Mouse (Mus musculus): ENCODE data around the gene Elk4. TPM values are rescaled to one million over a fixed set of nuclear protein-coding genes. Genes with fewer than 3 reads are reported as not detected.
A peak's percentile ranks its signal among the peaks of the same experiment; 100 is the strongest.

Elk4 gene
- polyA plus RNA-seq, 1 experiment from 2014 or later, result 13.1 TPM

- no peak overlapping the region for H3K4me3 ChIP-seq
- no peak overlapping the region for H3K4me2 ChIP-seq
- no peaks in the 10 kb centered on the region for H3K4me1 ChIP-seq
- no peak overlapping the region for H3K9ac ChIP-seq
- no peak for ATAC-seq (replicated peaks)
- H3K27me3 ChIP-seq (replicated peaks), result no peaks in the 10 kb centered on the region
- H3K9me3 ChIP-seq, result no peaks in the 10 kb centered on the region
- no peak overlapping the region for H3K27ac ChIP-seq
- WGBS, result 94% methylated on average over 9 of the region's 9 CpGs
- H3K36me3 ChIP-seq (replicated peaks), result no peaks in the 10 kb centered on the region
Measured at GRCm38 (mm10) chr1:131990083-131990760, 17.2 kb upstream of the Elk4 start.

DNA sequence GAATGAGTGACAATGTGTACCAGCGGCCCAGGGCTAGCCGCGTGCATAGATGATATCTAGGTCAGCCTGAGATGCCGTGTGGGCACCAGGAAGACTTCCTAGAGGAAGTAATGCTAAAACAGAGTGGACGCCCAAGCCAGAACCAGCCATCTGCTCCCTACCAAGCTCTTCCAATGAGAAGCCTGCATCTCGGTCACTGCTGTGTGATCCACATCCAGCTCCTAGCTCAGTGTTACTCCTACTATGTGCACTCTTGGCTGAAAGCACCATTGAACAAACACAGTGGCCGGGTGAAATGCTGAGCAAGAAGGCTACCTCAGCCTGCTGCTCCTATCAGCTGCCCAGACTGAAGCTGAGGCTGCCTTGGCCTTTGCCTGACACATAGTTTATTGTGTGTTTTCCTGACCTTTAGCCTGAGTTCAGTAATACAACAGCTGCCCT, 14.8 kb upstream of the Elk4 start:
- Histone ChIP-seq H3K27me3 (replicated peaks) (no peaks in the 10 kb centered on the region), H3K9me3 (no peaks in the 10 kb centered on the region), H3K4me1 (no peaks in the 10 kb centered on the region), H3K9ac (no peak overlapping the region), H3K4me3 (no peak overlapping the region), H3K36me3 (replicated peaks) (no peaks in the 10 kb centered on the region), H3K4me2 (no peak overlapping the region), H3K27ac (no peak overlapping the region)
- WGBS, result 89% methylated on average over 7 of the region's 7 CpGs
- ATAC-seq (replicated peaks), result no peak

DNA sequence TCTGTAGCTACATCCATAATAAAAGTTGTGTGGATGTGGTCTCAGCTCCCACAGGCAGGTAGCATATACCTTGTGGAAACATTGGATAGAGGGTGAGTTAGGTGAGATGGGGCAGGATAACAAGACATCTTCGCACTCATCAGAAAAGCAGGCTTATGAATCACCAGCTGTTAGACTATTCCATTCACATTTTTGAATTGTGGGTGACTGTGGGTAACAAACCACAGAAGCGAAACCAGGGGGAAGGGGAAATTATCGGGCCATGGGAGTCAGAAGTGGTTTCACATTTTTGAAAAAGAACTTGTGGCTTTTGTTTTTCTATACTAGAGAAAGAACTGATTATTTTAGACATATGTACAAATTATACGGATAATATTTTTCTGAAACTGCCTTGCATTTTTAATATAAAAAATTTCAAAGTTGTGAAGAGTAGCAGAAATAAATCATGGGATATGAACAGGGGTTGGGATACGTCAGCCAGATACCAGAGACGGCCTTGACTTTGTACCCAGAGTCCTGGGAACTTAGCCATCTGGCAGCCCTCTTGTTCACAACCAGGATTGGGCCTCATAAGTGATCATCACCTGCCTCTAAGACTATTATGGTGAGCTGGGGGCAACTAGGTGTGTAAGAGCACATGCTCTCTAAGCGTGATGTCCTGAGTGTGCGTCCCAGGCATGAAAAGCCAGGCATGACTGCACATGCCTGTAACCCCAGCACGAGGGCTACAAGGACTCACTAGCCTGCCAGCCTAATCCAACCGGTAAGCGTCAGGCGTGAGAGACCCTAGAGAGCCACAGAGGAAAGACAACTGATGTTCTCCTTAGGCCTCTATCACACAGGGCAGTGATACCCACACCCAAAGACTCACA, 14.0 kb upstream of the Elk4 start:
- Histone ChIP-seq H3K36me3 (replicated peaks) (no peaks in the 10 kb centered on the region), H3K4me3 (no peak overlapping the region), H3K27me3 (replicated peaks) (no peaks in the 10 kb centered on the region), H3K4me1 (no peaks in the 10 kb centered on the region), H3K4me2 (no peak overlapping the region), H3K9me3 (no peaks in the 10 kb centered on the region), H3K9ac (no peak overlapping the region), H3K27ac (no peak overlapping the region)
- no peak for ATAC-seq (replicated peaks)
- 87% methylated on average over 12 of the region's 12 CpGs for WGBS

DNA sequence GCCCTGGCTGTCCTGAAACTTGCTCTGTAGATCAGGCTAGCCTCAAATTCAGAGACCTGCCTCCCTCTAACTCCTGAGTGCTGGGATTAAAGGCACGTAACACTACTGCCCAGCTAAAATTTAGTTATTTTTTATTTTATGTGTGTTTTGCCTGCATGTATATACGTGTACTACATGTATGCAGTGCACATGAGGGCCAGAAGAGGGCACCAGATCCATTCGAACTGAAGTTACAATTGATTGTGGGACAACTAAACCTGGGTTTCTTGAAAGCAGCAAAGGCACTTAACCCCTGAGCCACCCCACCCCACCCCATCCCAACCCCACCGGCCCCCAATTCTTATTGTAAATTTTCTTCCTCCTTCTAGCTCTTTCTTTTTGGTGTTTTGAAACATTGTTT, 12.3 kb upstream of the Elk4 start:
- WGBS, result 41% methylated on average over 4 of the region's 4 CpGs
- Histone ChIP-seq H3K36me3 (replicated peaks) (no peaks in the 10 kb centered on the region), H3K9me3 (no peaks in the 10 kb centered on the region), H3K4me3 (no peak overlapping the region), H3K27ac (no peak overlapping the region), H3K4me1 (no peaks in the 10 kb centered on the region), H3K9ac (no peak overlapping the region), H3K4me2 (no peak overlapping the region), H3K27me3 (replicated peaks) (no peaks in the 10 kb centered on the region)
- ATAC-seq (replicated peaks), result no peak

DNA sequence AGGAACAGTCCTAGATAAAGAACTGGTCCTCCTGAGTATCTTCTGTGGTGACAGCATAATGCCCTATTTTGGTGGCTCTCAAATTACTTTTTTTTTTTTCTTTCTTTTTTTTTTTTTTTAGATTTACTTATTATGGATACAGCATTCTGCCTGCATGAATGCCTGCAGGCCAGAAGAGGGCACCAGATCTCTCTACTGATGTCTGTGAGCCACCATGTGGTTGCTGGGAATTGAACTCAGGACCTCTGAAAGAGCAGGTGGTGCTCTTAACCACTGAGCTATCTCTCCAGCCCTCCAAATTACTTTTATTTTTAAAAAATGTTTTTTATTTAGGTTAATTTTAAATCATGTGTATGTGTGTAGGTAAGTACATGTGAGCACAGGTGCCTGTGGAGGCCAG, 6.9 kb upstream of the Elk4 start:
- Histone ChIP-seq H3K36me3 (replicated peaks) (no peaks in the 10 kb centered on the region), H3K27me3 (replicated peaks) (no peaks in the 10 kb centered on the region), H3K4me3 (no peak overlapping the region), H3K9ac (no peak overlapping the region), H3K4me1 (no peaks in the 10 kb centered on the region), H3K4me2 (no peak overlapping the region), H3K9me3 (no peaks in the 10 kb centered on the region), H3K27ac (no peak overlapping the region)
- no peak for ATAC-seq (replicated peaks)

DNA sequence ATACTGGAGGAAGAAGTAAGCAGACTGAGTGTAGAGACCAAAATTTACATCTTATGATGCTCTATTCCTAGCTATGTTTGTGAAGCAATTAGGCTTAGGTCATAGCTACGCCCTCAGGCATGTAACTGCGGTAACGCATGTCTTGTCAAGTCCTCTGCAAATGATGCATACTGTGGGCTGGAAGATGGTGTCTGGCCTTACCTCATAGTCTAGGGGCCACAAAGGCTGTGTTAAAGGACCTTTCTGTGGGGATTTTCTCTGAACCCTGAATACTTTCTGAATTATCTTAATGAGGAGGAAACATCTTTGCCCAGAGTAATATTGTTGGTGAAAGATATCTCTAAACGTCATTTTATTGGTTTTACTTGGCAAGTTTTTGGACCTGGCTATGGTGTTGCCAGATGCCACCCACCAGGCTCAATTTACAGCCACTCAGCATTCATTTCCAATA, 5.5 kb upstream of the Elk4 start:
- Histone ChIP-seq H3K4me2 (no peak overlapping the region), H3K9ac (no peak overlapping the region), H3K36me3 (replicated peaks) (no peaks in the 10 kb centered on the region), H3K4me3 (no peak overlapping the region), H3K4me1 (peaks cover 5% of the 10 kb centered on the region), H3K27me3 (replicated peaks) (no peaks in the 10 kb centered on the region), H3K9me3 (no peaks in the 10 kb centered on the region), H3K27ac (no peak overlapping the region)
- 80% methylated on average over 4 of the region's 4 CpGs for WGBS
- ATAC-seq (replicated peaks), result no peak

GRCm38 (mm10) chr1:132003111-132003510, 4.3 kb upstream of the Elk4 start:
- 61% methylated on average over 2 of the region's 2 CpGs for WGBS
- H3K9me3 ChIP-seq, result no peaks in the 10 kb centered on the region
- H3K36me3 ChIP-seq (replicated peaks), result no peaks in the 10 kb centered on the region
- no peak overlapping the region for H3K4me3 ChIP-seq
- H3K4me2 ChIP-seq, result no peak overlapping the region
- ATAC-seq (replicated peaks), result no peak
- H3K27ac ChIP-seq, result no peak overlapping the region
- no peak overlapping the region for H3K9ac ChIP-seq
- H3K27me3 ChIP-seq (replicated peaks), result no peaks in the 10 kb centered on the region
- peaks cover 5% of the 10 kb centered on the region for H3K4me1 ChIP-seq

DNA sequence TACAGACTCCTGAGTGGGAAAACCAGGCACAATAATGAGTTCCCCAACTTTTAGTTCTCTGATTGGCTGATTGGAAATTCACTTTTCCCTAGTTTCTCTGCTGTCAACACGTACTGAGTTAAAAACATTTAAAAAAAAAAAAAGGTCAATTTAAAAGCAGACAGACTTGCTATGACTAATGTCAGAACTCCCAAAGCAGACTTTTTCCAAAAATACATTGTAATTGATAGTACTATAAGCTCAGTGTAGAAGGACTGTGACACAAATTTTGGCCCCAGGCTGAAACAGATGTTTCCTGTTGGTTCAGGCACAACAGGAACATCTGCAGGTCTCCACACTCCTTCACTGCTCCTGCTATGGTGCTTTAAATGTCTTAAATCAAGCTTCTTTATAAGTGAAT, 3.6 kb upstream of the Elk4 start:
- no peak overlapping the region for H3K27ac ChIP-seq
- 62% methylated on average over 1 of the region's 1 CpGs for WGBS
- H3K27me3 ChIP-seq (replicated peaks), result no peaks in the 10 kb centered on the region
- peaks cover 10% of the 10 kb centered on the region for H3K4me1 ChIP-seq
- no peaks in the 10 kb centered on the region for H3K9me3 ChIP-seq
- no peak overlapping the region for H3K4me3 ChIP-seq
- H3K36me3 ChIP-seq (replicated peaks), result no peaks in the 10 kb centered on the region
- no peak overlapping the region for H3K4me2 ChIP-seq
- H3K9ac ChIP-seq, result no peak overlapping the region
- no peak for ATAC-seq (replicated peaks)

DNA sequence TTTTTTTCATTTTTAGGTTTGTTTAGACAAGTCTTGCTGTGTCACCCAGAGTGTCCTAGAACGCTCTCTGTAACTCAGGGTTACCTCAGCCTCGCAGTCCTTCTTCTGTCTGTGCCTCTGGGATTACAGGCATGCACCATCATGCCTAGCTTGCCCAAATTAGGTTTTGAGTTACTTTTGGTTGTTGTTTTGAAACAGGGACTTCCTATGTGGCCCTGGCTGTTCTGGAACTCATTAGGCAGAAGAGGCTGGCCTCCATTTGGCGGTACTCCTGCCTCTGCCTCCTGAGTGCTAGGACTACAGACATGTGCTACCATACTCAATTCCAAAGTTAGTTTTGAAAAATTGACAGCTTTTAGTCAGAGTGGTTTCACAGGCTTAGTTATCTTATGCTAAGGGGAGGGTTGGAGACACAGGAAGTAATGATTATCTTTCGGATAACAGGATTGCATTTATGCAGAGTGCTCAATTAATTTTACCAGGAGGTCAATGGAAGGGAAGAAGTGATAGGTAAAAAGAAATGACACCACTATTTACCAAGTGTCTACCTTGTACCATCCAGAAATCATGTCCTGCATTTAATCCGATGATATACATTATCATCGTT, 2.7 kb upstream of the Elk4 start:
- H3K9me3 ChIP-seq, result no peaks in the 10 kb centered on the region
- ATAC-seq (replicated peaks), result no peak
- H3K27me3 ChIP-seq (replicated peaks), result no peaks in the 10 kb centered on the region
- H3K27ac ChIP-seq, result no peak overlapping the region
- H3K36me3 ChIP-seq (replicated peaks), result no peaks in the 10 kb centered on the region
- H3K4me2 ChIP-seq, result no peak overlapping the region
- H3K9ac ChIP-seq, result no peak overlapping the region
- peaks cover 18% of the 10 kb centered on the region for H3K4me1 ChIP-seq
- no peak overlapping the region for H3K4me3 ChIP-seq
- WGBS, result 90% methylated on average over 6 of the region's 6 CpGs

DNA sequence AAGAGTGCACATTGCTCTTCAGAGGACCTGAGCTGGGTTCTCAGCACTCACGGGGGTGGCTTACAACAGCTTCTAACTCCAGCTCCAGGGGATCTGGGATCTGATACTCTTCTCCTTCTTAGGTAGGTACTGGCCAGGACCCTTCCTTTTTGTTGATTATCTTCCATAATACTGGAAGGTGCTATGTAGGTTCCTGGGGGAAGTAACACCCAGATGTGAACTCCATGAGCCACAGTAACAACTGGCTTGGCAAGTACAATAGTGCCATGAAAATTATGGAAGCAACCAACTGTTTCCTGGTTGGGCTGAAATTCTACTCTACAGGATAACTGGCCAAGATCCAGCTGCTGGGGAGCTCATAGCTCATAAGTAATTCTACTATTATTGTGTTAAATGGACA, 1.9 kb upstream of the Elk4 start:
- 78% methylated on average over 1 of the region's 1 CpGs for WGBS
- H3K4me2 ChIP-seq, result no peak overlapping the region
- no peaks in the 10 kb centered on the region for H3K9me3 ChIP-seq
- no peak overlapping the region for H3K4me3 ChIP-seq
- H3K36me3 ChIP-seq (replicated peaks), result no peaks in the 10 kb centered on the region
- H3K27me3 ChIP-seq (replicated peaks), result no peaks in the 10 kb centered on the region
- H3K4me1 ChIP-seq, result peaks cover 22% of the 10 kb centered on the region
- H3K9ac ChIP-seq, result no peak overlapping the region
- no peak for ATAC-seq (replicated peaks)
- H3K27ac ChIP-seq, result no peak overlapping the region

- no peak overlapping the region for H3K4me2 ChIP-seq
- 90% methylated on average over 3 of the region's 3 CpGs for WGBS
- no peak overlapping the region for H3K4me3 ChIP-seq
- peaks cover 22% of the 10 kb centered on the region for H3K4me1 ChIP-seq
- no peak for ATAC-seq (replicated peaks)
- H3K27me3 ChIP-seq (replicated peaks), result no peaks in the 10 kb centered on the region
- H3K36me3 ChIP-seq (replicated peaks), result no peaks in the 10 kb centered on the region
- no peak overlapping the region for H3K27ac ChIP-seq
- no peak overlapping the region for H3K9ac ChIP-seq
- H3K9me3 ChIP-seq, result no peaks in the 10 kb centered on the region
Measured at GRCm38 (mm10) chr1:132006046-132006445, 1.4 kb upstream of the Elk4 start.

- peaks cover 22% of the 10 kb centered on the region for H3K4me1 ChIP-seq
- 38% methylated on average over 5 of the region's 5 CpGs for WGBS
- no peak for ATAC-seq (replicated peaks)
Measured at GRCm38 (mm10) chr1:132006721-132007120, 686 bp upstream of the Elk4 start.

More at GRCm38 (mm10) chr1:132006721-132007120, 686 bp upstream of the Elk4 start:
- H3K4me3 ChIP-seq, result peak overlapping the region; percentile 85
- H3K9ac ChIP-seq, result no peak overlapping the region
- no peaks in the 10 kb centered on the region for H3K36me3 ChIP-seq (replicated peaks)
- peak overlapping the region; percentile 96 for H3K27ac ChIP-seq
- peak overlapping the region; percentile 69 for H3K4me2 ChIP-seq
- H3K27me3 ChIP-seq (replicated peaks), result no peaks in the 10 kb centered on the region
- H3K9me3 ChIP-seq, result no peaks in the 10 kb centered on the region

Data from midbrain, embryonic 15.5 days (tissue).